ENCODE assay signal across 12 mouse cellular contexts in the genomic region with DNA sequence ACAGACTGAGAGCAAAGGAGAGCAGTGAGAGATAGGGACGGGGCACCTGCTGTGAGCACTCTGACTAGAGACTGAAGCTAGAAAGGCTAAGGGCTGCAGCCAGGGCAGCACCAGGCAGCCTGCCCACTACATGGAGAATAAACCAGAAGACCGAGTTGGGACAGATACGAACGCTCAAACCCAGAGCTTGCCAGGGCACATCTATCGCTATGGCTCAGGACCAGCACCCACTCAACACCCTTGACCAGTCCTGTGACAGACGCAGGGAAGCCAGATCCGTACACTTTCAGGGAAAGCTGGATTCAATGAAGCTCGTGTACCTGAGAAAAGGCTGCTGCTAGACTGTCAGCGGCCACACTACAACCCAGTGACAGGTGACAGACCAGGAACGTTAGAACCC.
"Had no signal": no experiment of that assay in that cellular context is flagged by ENCODE, and none has a peak within 500 bp of the region (broad histone marks: within the 10 kb centered on the region; RNA-seq: fewer than 3 reads in every experiment).

No protein-coding gene starts in this region.

- H3K4me3 ChIP-seq: layer of hippocampus, adult 2 months; limb, embryonic 13.5 days; midbrain, embryonic 10.5 days had no signal

- H3K27me3 ChIP-seq: limb, embryonic 13.5 days had no signal

- H3K9me3 ChIP-seq: limb, embryonic 13.5 days; midbrain, embryonic 10.5 days had no signal

- DNase-seq: kidney, adult 9 months; left cerebral cortex, postnatal 4 days; lung, embryonic 14.5 days; lung, postnatal 10 days; lung, postnatal 4 days; right cerebral cortex, adult 18-20 months; right cerebral cortex, postnatal 25 days; thymus, postnatal 4 days had no signal

- H3K4me2 ChIP-seq: limb, embryonic 13.5 days; lung, embryonic 14.5 days had no signal

- ATAC-seq: midbrain, embryonic 16.5 days had no signal

- H3K9ac ChIP-seq: limb, embryonic 13.5 days; lung, embryonic 14.5 days had no signal

- H3K27ac ChIP-seq: layer of hippocampus, adult 2 months; limb, embryonic 13.5 days; midbrain, embryonic 10.5 days had no signal
